Mouse (Mus musculus) heart, embryonic 14.5 days (tissue): ENCODE data around the gene Prkar2b. TPM values are rescaled to one million over a fixed set of nuclear protein-coding genes. Genes with fewer than 3 reads are reported as not detected.

Source experiments
- ATAC-seq: fragments of 200-750 bp; cut with Nextera tagmentation; 2 replicates; pipeline ENCODE4 v1.8.0; 2017; ENCODE audit warnings: low read depth, moderate TSS enrichment; ENCODE audit not compliant: insufficient number of reproducible peaks, insufficient read depth, low FRiP score
- H3K27ac ChIP-seq, 2 experiments: fragments of 200-500 bp in 1 of 2; fragments of 300-500 bp in 1 of 2; sonication (generic) in 1 of 2; replicated peaks in 1 of 2; 2 replicates each; pipeline ENCODE4 v1.5.1; 2012 to 2014; ENCODE audit warnings: low read depth in 2 of 2, low read length in 2 of 2, control low read depth in 1 of 2, mild to moderate bottlenecking in 1 of 2, mixed read lengths in 1 of 2; ENCODE audit not compliant: control insufficient read depth in 1 of 2, insufficient read depth in 1 of 2
- H3K27me3 ChIP-seq: fragments of 300-500 bp; sonication (generic); 2 replicates; pipeline ENCODE4 v1.6.1; 2014; ENCODE audit warnings: mild to moderate bottlenecking, low read length, control low read depth; ENCODE audit not compliant: control insufficient read depth, insufficient read depth
- H3K36me3 ChIP-seq: fragments of 300-500 bp; sonication (generic); 2 replicates; pipeline ENCODE4 v1.6.1; 2014; ENCODE audit warnings: mild to moderate bottlenecking, control low read depth, low read length, mixed read lengths; ENCODE audit not compliant: control insufficient read depth, insufficient read depth
- H3K4me1 ChIP-seq, 2 experiments: fragments of 200-500 bp in 1 of 2; fragments of 300-500 bp in 1 of 2; sonication (generic) in 1 of 2; 2 replicates each; pipeline ENCODE4 v1.6.1; 2012 to 2014; ENCODE audit warnings: low read length in 2 of 2, control low read depth in 1 of 2, mixed read lengths in 1 of 2; ENCODE audit not compliant: control insufficient read depth in 2 of 2, insufficient read depth in 2 of 2
- H3K4me2 ChIP-seq: fragments of 300-500 bp; sonication (generic); 2 replicates; pipeline ENCODE4 v1.6.1; 2014; ENCODE audit warnings: mild to moderate bottlenecking, low read length
- H3K4me3 ChIP-seq, 2 experiments: fragments of 200-500 bp in 1 of 2; fragments of 300-500 bp in 1 of 2; sonication (generic) in 1 of 2; 2 replicates each; pipeline ENCODE4 v1.5.1; 2012 to 2014; ENCODE audit warnings: low read length in 2 of 2, mild to moderate bottlenecking in 2 of 2, control low read depth in 1 of 2, low read depth in 1 of 2, moderate library complexity in 1 of 2; ENCODE audit not compliant: control insufficient read depth in 1 of 2, insufficient read depth in 1 of 2
- H3K9ac ChIP-seq: fragments of 300-500 bp; sonication (generic); 2 replicates; pipeline ENCODE4 v1.6.1; 2014; ENCODE audit warnings: mild to moderate bottlenecking, low read length
- H3K9me3 ChIP-seq: fragments of 300-500 bp; sonication (generic); 2 replicates; pipeline ENCODE4 v1.6.1; 2016; ENCODE audit warnings: low read length, control low read depth; ENCODE audit not compliant: control insufficient read depth
- whole genome bisulfite sequencing: fragments of 180-500 bp; shearing (Covaris S2); extraction: QIAGEN DNeasy Blood & Tissue Kit; methylation state at CpG from one replicate; pipeline ENCODE4 v1.1.7; 2014; 5-methylcytosine and 5-hydroxymethylcytosine counted together
- polyA plus RNA-seq: library from polyadenylated mRNA; unstranded; fragments of >200 nt; fragmentation: Nextera tagmentation; extraction: Ambion mirVana; gene quantifications from 2 replicates; pipeline ENCODE4 v1.2.1, GENCODE M21; 2014

The Prkar2b gene
- polyA plus RNA-seq, 1 experiment from 2014 or later, result 14.7 TPM

- no peak for ATAC-seq
- no peaks in the 10 kb centered on the region for H3K27me3 ChIP-seq
- no peak overlapping the region for H3K4me3 ChIP-seq
- H3K9me3 ChIP-seq, result no peaks in the 10 kb centered on the region
- H3K27ac ChIP-seq, result no peak overlapping the region
- no peak overlapping the region for H3K4me2 ChIP-seq
- peaks cover 5% of the 10 kb centered on the region; the same call in 1 of the 2 replicates for H3K36me3 ChIP-seq
- no peak overlapping the region for H3K9ac ChIP-seq
- H3K4me1 ChIP-seq, result peaks cover 3 to 8% of the 10 kb centered on the region in 2 experiments
- 77% methylated on average over 6 of the region's 6 CpGs for WGBS
Measured at GRCm38 (mm10) chr12:31964074-31964473, 97.0 kb downstream of the Prkar2b start.

DNA sequence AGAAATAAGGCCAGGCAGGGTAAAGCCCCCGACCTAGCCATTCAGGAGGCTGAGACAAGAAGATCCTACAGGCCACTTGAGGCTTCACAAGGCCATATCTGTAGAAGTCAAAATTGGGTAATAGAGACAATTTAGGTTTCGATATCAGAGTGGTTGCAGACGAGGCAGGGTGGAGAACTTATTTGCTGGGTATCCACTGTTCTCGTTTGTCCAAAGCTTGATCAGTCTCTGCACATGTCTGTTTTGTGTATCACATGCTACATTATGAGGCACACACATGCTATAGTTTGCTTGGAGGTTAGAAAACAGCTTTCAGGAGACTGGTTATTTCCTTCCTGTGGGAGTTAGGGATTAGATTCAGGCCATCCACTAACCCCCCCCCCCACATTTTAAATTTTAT, 105.3 kb downstream of the Prkar2b start:
- no peak overlapping the region for H3K27ac ChIP-seq
- H3K36me3 ChIP-seq, result no peaks in the 10 kb centered on the region
- no peaks in the 10 kb centered on the region for H3K9me3 ChIP-seq
- no peak overlapping the region for H3K4me3 ChIP-seq
- no peak overlapping the region for H3K9ac ChIP-seq
- no peak overlapping the region for H3K4me2 ChIP-seq
- WGBS, result 83% methylated on average over 4 of the region's 4 CpGs
- peaks cover 0 to 5% of the 10 kb centered on the region in 2 experiments; a peak in 1 of 4 replicates for H3K4me1 ChIP-seq
- H3K27me3 ChIP-seq, result no peaks in the 10 kb centered on the region
- ATAC-seq, result no peak

GRCm38 (mm10) chr12:31950659-31951031, 110.5 kb downstream of the Prkar2b start:
- no peak for ATAC-seq
- peak overlapping the region; percentile 68 for H3K4me2 ChIP-seq
- peak overlapping the region; percentile 38 to 50 for H3K4me3 ChIP-seq
- H3K4me1 ChIP-seq, result peaks cover 0 to 17% of the 10 kb centered on the region in 2 experiments; a peak in 3 of 4 replicates
- H3K36me3 ChIP-seq, result no peaks in the 10 kb centered on the region
- H3K27ac ChIP-seq, result peak overlapping the region; percentile 84 to 90
- H3K9ac ChIP-seq, result peak overlapping the region; percentile 64
- WGBS, result 4% methylated on average over 9 of the region's 9 CpGs
- no peaks in the 10 kb centered on the region for H3K9me3 ChIP-seq
- H3K27me3 ChIP-seq, result no peaks in the 10 kb centered on the region

DNA sequence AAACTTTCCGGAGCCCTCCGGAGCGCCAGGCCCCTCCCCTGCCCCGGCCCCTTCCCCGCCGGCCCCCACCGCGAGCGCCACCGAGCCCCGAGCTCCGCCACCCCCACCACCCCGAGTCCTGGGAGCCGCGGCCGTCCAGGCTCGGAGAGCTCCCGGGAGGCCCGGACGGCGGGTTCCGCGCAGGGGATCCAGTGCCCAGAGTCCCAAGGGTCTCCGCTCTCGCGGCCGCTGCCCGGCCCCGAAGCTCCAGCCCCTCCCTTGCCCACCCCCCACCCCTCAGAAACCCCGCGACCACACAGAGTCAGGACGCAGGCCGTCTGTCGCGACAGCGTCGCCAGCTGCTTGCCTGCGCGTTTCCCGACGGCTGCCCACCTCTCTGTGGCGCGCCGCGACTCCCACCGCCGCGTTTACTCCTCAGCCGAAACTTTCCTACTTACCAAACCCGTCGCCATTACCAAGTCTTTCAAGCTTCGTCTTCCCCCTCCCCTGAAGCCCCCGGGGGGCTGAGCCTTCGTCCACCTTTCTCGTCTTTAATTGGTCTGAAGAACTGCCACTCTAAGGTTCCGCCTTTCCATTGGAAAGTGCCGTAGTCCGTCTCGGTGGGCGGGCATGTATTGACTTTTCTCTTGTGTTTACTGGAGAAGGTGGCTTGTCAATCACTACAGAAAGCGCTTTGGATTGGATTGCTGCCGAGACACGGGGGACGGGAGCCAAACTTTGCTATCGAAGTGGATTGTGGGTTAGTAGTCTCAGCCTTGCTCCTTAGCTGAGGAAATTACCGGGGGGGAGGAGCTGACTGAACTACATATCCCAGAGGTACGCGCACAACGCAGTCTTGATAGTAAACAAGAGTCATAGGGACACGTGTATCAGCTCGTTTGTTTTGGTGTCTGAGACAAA, 111.1 kb downstream of the Prkar2b start, which contains the start of gene Hbp1:
Gene Hbp1 (minus strand): TSS at position 777 of the 900 bp plus-strand sequence.
- Histone ChIP-seq H3K4me2 (peak within 1 kb of the TSS; percentile 73), H3K4me3 (peak within 1 kb of the TSS; percentile 58 to 92), H3K36me3 (no peaks in the 10 kb centered on the region), H3K27ac (peak within 1 kb of the TSS; percentile 92 to 99), H3K9ac (peak within 1 kb of the TSS; percentile 89), H3K4me1 (peaks cover 0 to 17% of the 10 kb centered on the region in 2 experiments; a peak in 3 of 4 replicates), H3K9me3 (no peaks in the 10 kb centered on the region), H3K27me3 (no peaks in the 10 kb centered on the region)
- WGBS, result 1% methylated on average over 58 of the region's 71 CpGs
- ATAC-seq, result peak; percentile 93

DNA sequence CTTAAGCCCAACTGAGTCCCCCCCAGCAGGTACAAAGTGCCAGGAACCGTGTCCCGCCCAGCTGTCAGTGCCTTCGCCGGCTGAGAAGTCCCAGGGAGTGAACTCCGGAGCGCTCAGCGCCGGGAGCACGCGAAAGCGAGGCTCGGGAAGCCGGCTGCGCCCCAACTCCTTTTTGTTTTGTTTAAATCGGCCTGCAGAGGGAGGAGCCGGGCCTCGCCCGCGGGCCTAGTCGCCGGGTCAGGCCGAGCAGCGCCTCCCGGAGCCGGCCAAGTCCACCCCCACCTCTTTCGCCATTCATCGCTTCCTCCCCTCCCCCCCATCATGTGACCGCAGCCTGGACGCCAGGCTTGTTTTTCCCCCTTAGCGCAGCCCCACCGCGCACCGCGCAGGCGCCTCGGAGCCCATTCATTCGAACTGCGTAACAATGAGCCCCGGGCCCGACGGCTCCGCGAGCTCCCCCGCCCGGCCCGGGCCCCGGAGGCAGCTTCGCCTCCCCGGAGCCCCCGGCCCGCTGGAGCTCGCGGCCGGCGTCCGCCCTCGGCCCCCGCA, 111.8 kb downstream of the Prkar2b start:
- WGBS, result under 1% methylated on average over 56 of the region's 58 CpGs
- peak; percentile 74 for ATAC-seq
- H3K4me1 ChIP-seq, result peaks cover 0 to 17% of the 10 kb centered on the region in 2 experiments; a peak in 3 of 4 replicates
- no peaks in the 10 kb centered on the region; the same call in 1 of the 2 replicates for H3K36me3 ChIP-seq
- H3K27me3 ChIP-seq, result no peaks in the 10 kb centered on the region
- H3K9me3 ChIP-seq, result no peaks in the 10 kb centered on the region
- H3K4me3 ChIP-seq, result peak overlapping the region; percentile 58 to 92
- H3K27ac ChIP-seq, result peak overlapping the region; percentile 92 to 99
- peak overlapping the region; percentile 73 for H3K4me2 ChIP-seq
- peak overlapping the region; percentile 89 for H3K9ac ChIP-seq

- WGBS, result 21% methylated on average over 7 of the region's 7 CpGs
- Histone ChIP-seq H3K4me1 (peaks cover 0 to 23% of the 10 kb centered on the region in 2 experiments), H3K4me3 (peak overlapping the region; percentile 58 to 92; a peak in 3 of 4 replicates), H3K27me3 (no peaks in the 10 kb centered on the region), H3K36me3 (peaks cover 7% of the 10 kb centered on the region), H3K9me3 (no peaks in the 10 kb centered on the region), H3K9ac (peak overlapping the region; percentile 89), H3K4me2 (peak overlapping the region; percentile 73), H3K27ac (peak overlapping the region; percentile 92 to 99)
- ATAC-seq, result no peak
Measured at GRCm38 (mm10) chr12:31948101-31949000, 112.7 kb downstream of the Prkar2b start.

DNA sequence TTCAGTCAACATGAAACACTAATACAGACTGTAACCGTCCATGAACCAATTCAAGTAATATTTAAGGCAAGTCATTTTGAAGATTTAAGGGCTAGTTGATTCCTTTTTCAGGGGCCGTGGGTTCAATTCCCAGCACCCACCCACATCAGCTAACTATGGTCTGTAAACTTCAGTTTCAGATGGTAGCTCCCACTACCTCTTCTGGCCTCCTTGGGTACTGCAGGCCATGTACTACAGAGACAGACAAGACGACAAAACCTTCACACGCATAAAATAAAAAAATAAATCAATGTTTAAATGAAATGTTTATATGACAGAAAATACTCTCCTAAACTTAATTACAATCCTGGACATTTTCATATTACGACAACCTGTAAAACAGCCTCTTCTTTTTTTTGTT, 113.6 kb downstream of the Prkar2b start:
- H3K27me3 ChIP-seq, result no peaks in the 10 kb centered on the region
- H3K9ac ChIP-seq, result no peak overlapping the region
- no peak for ATAC-seq
- H3K36me3 ChIP-seq, result peaks cover 16% of the 10 kb centered on the region
- H3K4me2 ChIP-seq, result no peak overlapping the region
- H3K4me1 ChIP-seq, result peaks cover 0 to 23% of the 10 kb centered on the region in 2 experiments
- 97% methylated on average over 5 of the region's 5 CpGs for WGBS
- no peak overlapping the region for H3K27ac ChIP-seq
- H3K4me3 ChIP-seq, result no peak overlapping the region
- H3K9me3 ChIP-seq, result no peaks in the 10 kb centered on the region
